Mouse (Mus musculus): ENCODE measurements around the gene Slc9c1.
"Not testable (repeated sequence)": the region's sequence is repeated elsewhere in the genome, so short reads cannot be mapped to it uniquely, and the experiment has no call there.

The Slc9c1 gene

GRCm38 (mm10) chr16:45535009-45535408, at the start of gene Slc9c1:
TSS of gene Slc9c1 (plus strand) at chr16:45535309.
- no peak for DNase-seq

- DNase-seq, result no peak
Observed at GRCm38 (mm10) chr16:45492927-45493326, 42.2 kb upstream of the Slc9c1 start, which contains the start of gene Gm609. TSS of gene Gm609 (minus strand) at chr16:45492969.

GRCm38 (mm10) chr16:45495326-45495725, 39.8 kb upstream of the Slc9c1 start:
- no peak for DNase-seq

- no peak for DNase-seq
Observed at GRCm38 (mm10) chr16:45525551-45525950, 9.6 kb upstream of the Slc9c1 start.

- DNase-seq, result no peak
Observed at GRCm38 (mm10) chr16:45531950-45532349, 3.2 kb upstream of the Slc9c1 start, which contains the start of gene Gm17783. TSS of gene Gm17783 (minus strand) at chr16:45532050.

- not testable (repeated sequence) for DNase-seq
Observed at GRCm38 (mm10) chr16:45538342-45538741, 3.2 kb downstream of the Slc9c1 start.

- no peak for DNase-seq
Observed at GRCm38 (mm10) chr16:45542108-45542507, 7.0 kb downstream of the Slc9c1 start.

- DNase-seq, result no peak
Observed at GRCm38 (mm10) chr16:45544341-45544740, 9.2 kb downstream of the Slc9c1 start.

GRCm38 (mm10) chr16:45547982-45548381, 12.9 kb downstream of the Slc9c1 start:
- no peak for DNase-seq

GRCm38 (mm10) chr16:45551579-45551978, 16.5 kb downstream of the Slc9c1 start:
- DNase-seq, result no peak

GRCm38 (mm10) chr16:45561747-45562146, 26.6 kb downstream of the Slc9c1 start:
- DNase-seq, result no peak

- DNase-seq, result no peak
Observed at GRCm38 (mm10) chr16:45572307-45572706, 37.2 kb downstream of the Slc9c1 start.

GRCm38 (mm10) chr16:45579883-45580282, 44.8 kb downstream of the Slc9c1 start:
- no peak for DNase-seq

- peak; percentile 28 to 37 for DNase-seq
Observed at GRCm38 (mm10) chr16:45582512-45582911, 47.4 kb downstream of the Slc9c1 start.

GRCm38 (mm10) chr16:45593656-45594055, 58.5 kb downstream of the Slc9c1 start:
- no peak for DNase-seq

- no peak for DNase-seq
Observed at GRCm38 (mm10) chr16:45595494-45595893, 60.4 kb downstream of the Slc9c1 start.

GRCm38 (mm10) chr16:45608481-45608954, 73.4 kb downstream of the Slc9c1 start:
- DNase-seq, result no peak

- DNase-seq, result peak; percentile 30 to 52
Observed at GRCm38 (mm10) chr16:45609300-45609699, 74.2 kb downstream of the Slc9c1 start.

GRCm38 (mm10) chr16:45610267-45610666, 75.2 kb downstream of the Slc9c1 start, which contains the start of gene Gcsam:
TSS of gene Gcsam (plus strand) at chr16:45610380.
- DNase-seq, result no peak

GRCm38 (mm10) chr16:45613247-45613646, 78.1 kb downstream of the Slc9c1 start:
- no peak for DNase-seq

GRCm38 (mm10) chr16:45615944-45616343, 80.8 kb downstream of the Slc9c1 start:
- DNase-seq, result no peak

- DNase-seq, result no peak
Observed at GRCm38 (mm10) chr16:45619751-45620375, 84.8 kb downstream of the Slc9c1 start.

- no peak for DNase-seq
Observed at GRCm38 (mm10) chr16:45623230-45623629, 88.1 kb downstream of the Slc9c1 start.

GRCm38 (mm10) chr16:45624791-45625190, 89.7 kb downstream of the Slc9c1 start:
- DNase-seq, result no peak

GRCm38 (mm10) chr16:45625342-45625741, 90.2 kb downstream of the Slc9c1 start:
- no peak for DNase-seq
